Mouse (Mus musculus) heart, postnatal 36 days (tissue): ENCODE measurements at regions not wholly inside any gene's neighbourhood (a gene's known extent, or its start where the extent isn't known, plus 50 kb on each side); places are given as distances from the start of the nearest gene placed in this dataset.
"Not testable (repeated sequence)": the region's sequence is repeated elsewhere in the genome, so short reads cannot be mapped to it uniquely, and the experiment has no call there.

Experiments used
- DNase-seq, 2 experiments: peaks; one replicate each; pipeline ENCODE4 v3.0.0; 2021 to 2022
- intact Hi-C: fragments of 180-260 bp; cut with DNase I; formaldehyde crosslinking; loops from one replicate; pipeline ENCODE4 v1.15.1; 2025

DNA sequence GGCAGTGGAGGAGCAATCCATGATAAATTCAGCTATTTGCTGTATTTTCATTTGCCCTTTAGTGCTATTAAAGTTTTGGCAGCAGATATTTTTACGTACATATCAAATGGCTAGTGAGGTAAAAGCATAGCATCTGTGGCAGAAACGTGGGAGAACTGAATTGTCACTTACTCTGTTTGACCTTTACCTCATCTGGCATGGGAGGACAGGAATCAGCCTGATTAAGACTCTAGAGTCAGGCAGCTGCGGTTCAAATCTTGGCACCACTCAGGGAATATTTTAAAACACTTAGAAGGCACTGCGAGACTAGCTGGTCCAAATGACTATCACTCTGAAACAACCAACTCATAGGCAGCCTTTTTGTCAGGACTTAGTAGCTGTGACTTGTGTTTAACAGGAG, 337.4 kb upstream of the Cwc22 start:
- no peak for DNase-seq
- intact Hi-C loops = no loop called here

DNA sequence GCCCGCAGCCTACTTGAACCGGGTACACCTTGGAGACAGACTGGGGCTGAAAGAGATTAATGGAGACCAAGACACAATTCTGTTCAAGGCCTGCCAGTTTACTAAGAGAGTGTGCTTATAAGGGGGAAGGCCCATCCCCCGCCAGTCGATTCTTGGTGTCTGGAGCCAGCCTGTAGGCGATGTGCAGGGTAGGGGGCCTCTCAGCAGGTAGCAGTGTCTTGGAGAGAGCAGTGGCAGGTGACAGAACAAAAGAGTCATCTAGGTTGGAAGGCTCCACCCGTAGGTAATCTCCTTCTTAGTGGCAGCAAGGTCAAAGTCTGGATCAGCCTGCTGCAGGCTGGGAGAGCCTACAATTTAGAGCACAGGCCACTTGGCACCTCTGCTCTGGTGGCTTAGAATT, 335.7 kb upstream of the Cwc22 start:
- DNase-seq, intact Hi-C loops: not testable (repeated sequence)

DNA sequence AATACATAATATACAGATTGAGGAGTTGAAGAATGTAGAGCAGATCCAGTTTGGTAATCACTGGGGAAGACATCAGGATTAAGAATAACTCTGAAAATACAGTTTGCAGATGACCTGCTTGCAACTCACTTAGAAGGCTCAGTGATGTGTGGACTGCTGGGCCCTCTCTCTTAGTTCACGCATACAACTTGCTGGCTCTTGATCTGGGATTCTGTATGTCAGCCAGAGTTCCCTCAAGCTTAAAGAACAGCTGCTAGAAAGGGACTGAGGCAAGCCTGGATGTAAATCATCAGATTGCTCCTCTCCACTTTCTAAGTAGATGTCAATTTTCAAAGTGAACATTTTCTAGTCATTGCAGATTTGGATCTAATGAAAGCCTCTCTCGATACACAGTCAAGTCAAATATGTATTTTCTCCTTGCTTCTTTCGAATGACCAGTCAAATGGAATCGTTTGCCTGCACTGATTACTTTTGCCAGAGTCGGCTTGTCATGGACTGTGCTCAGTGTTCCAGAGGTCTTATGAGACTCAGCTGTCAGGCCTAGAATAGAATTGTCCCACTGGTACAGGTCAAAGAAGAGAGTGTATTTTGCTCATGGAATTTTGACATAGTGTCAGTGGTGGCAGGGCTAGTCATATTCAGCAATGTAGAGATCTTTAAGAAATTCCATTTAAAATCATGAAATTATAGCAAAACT, 334.2 kb upstream of the Cwc22 start:
- intact Hi-C loops = no loop called here
- no peak for DNase-seq

DNA sequence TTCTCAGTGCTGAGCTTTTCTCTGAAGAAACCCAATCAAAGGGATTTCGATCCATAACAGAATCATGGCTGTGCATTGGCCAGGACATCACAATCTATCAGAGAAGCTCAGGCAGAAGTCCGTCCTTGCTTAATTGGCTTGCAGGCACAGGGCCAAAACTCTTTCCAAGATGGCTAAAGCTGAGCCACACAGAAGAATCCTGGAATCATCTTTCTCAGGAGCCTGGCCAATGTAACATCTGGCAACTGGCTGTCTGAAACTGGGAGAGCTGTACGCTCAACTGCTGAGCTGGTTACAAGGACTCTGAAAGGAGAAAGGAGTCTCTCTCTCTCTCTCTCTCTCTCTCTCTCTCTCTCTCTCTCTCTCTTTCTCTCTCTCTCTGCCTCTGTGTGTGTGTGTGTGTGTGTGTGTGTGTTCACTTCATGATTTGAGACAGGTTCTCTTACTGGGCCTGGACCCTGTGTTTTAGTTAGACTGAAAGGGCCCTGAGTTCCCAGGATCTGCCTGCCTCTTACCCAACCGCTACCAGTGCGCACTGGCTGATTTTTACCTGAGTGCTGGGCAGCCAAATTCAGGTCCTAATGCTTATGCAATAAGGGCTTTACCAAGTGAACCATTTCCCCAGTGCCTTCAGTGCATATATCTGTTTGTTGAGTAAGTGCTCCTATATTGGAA, 333.3 kb upstream of the Cwc22 start:
- intact Hi-C loops = no loop called here
- DNase-seq = peak; percentile 53 to 62

DNA sequence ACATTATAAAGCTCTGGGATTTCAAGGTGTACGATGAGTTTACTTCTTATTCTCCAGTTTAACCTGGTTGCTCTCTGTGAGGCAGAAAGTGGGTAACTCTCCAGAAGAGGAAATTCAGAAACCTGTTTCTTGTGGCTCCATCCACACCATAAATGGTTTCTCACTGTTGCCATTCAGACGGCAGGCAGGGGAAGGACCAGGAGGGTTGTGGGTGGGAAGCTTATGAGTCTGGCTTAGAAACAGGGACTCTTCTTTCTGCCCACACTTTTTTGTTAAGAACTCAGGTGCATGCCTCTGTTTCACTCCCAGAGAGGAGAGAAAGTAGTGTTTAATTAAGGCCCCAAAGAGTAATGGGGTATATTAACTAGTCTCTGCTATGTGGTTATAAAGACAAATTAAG, 332.5 kb upstream of the Cwc22 start:
- no peak for DNase-seq
- intact Hi-C loops = no loop called here

DNA sequence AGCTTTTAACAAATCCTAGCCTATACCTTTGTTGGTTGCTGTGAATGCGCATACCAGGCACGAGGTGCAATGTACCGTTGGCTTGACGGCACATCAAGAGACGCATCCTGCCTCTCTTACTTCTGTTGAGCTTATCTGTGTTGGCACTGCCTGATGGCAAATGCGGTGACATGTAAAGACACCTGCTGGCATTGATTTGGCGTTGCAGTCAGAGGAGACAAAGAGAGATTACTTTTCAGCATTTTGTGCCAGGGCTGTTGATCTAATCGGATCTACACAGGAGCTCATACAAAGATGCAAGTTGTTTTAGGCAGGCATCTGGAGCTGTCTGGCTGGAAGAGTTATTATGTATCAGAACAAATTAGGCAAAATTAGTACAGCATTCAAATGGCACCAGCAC, 331.5 kb upstream of the Cwc22 start:
- DNase-seq = no peak
- intact Hi-C loops = no loop called here

DNA sequence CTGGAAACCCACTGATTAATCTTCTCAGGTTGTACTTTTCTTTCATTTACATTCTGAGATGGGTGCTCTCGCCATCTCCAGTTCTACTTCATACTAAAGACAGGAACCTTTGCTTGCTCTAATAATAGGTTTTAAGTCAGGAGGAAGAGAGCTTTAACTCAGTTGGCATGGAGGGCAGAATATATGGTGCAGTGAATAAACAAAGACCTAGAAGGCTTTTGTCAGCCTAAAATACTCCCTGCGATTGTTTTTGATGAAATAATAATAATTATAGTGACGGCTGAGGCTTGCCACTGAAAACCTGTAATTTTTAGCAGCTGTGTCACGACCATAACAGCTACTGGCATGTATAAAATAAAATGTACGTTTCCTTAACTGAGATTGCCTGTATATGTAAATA, 327.9 kb upstream of the Cwc22 start:
- DNase-seq = no peak
- intact Hi-C loops = no loop called here

DNA sequence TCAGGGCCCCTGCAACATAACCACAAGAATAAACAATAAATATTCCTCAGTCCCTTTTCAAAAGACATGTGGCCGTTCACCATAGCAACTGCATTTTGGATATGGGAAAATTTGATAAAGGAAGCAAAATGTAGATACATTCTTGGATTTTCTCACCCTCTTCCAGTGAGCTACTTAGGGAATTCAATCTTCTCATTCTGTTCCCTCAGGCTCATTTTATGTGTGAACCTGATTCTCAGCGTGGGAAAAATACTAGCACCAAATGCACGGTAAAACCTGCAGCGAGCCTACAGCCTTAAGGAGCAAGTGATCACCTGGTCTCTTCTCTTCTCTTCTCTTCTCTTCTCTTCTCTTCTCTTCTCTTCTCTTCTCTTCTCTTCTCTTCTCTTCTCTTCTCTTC, 322.5 kb upstream of the Cwc22 start:
- intact Hi-C loops = loop anchor here (10.0 kb wide), 1 partner anchor 646 kb away; no protein-coding TSS in a partner anchor
- DNase-seq = no peak

DNA sequence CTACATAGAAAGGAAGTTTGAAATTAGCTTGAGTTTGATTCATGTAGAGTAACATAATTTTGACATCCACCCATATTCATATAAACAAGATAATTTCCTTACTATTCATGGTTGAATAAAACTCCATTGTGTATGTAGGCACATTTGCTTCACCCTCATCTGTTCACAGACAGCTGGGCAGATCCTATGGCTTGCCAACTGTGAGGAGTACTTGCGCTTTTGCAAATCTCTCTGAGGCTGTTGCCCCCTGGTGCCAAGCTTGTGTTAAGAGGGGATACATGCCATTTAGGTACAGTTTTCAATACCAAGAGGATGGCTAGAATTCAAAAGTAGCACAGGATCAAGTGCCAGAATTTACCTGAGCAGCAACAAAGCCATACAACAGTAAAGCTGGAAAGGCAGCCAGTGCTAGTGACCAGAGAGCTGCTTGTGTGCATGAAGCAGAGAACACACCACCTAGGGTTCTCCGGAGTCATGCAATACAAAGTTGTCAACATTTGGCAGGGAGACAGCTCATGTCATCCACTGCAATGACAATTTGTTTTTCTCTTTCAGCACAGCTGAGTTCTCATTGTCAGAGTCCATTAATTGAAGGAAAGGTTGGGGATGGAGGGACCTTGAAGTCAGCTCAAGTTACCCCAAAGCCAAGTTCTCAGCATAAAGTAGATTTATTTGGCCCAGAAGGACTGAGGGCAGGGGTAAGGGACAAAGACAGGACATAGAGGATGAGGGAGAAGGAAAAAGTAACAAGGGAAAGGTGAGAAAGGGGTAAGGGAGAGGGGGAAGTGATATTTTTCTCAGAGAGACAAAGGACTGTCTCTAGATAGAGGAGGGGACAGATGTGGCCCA, 321.6 kb upstream of the Cwc22 start:
- DNase-seq = no peak
- intact Hi-C loops = loop anchor here (10.0 kb wide), 1 partner anchor 647 kb away; no protein-coding TSS in a partner anchor

DNA sequence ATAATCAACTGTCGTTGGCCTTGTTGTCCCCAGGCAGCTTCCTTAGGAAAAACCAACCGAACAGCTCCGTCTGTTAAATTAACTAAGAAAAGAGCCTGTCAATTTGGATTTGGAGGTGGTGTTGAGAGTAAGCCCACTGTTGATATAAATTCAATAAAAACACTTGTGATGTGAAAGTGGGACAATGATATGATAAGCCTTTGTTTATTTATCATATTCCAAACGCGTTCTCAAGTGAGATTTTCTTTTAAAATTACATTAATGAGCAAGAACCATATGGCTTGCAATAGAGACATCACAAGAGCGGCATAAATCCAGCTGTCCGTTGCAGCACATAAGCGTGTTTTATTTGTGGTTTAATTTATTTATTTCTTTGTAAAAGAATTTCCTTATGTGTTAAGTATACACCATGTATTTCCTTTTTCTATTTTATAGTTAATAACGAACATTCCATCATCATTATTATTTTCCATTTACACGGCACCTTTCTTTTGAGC, 307.5 kb upstream of the Cwc22 start:
- no peak for DNase-seq
- intact Hi-C loops = no loop called here

DNA sequence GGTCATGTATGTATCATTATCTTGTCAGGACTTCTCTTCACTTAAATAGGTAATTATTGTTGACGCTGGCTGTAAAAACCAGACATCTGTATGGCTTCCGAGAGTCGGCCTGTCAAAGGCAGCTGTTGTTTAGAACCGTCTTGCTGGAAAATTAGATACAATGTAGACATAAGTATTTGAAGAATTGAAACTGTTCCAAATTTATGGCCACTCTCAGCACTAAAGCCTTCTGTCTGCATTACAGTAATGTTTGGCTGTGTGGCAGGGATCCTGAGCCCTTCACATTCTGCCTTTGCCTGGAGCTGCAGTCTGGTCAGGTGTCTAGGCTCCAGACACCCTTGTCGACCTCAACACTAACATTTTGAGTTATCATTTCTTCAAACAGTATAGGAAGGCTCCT, 300.2 kb upstream of the Cwc22 start:
- no peak for DNase-seq
- intact Hi-C loops = no loop called here

DNA sequence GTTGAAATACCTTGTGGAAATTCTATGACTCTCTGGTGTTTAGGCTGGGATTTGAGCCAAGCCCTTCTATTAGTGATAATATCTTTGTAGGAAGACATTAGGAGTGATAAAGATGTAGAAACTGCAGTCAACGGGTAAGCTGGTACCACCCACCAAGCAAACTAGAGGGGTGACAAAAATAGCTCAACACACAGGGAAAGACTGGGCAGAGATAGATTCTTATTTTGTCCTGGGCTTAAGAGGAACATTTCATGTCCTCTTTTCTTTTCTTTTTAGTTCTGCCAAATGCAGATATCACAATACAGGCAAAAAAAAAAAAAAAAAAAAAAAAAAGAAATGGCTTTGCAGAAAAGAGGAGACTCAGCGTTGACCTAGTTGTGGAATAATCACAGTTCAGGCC, 294.1 kb upstream of the Cwc22 start:
- no peak for DNase-seq
- intact Hi-C loops = no loop called here

DNA sequence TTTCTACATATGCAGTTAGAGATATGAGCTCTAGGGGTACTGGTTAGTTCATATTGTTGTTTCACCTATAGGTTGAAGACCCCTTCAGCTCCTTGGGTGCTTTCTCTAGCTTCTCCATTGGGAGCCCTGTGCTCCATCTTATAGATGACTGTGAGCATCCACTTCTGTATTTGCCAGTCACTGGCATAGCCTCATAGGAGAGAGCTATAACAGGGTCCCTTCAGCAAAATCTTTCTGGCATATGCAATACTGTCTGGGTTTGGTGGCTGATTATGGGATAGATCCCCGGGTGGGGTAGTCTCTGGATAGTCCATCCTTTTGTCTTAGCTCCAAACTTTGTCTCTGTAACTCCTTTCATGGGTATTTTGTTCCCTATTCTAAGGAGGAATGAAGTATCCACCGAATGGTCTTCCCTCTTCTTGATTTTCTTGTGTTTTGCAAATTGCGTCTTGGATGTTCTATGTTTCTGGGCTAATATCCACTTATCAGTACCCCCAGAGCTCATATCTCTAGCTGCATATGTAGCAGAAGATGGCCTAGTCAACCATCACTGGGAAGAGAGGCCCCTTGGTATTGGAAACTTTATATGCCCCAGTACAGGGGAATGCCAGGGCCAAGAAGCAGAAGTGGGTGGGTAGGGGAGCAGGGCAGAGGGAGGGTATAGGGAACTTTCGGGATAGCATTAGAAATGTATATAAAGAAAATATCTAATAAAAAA, 279.4 kb upstream of the Cwc22 start:
- DNase-seq, intact Hi-C loops: not testable (repeated sequence)

DNA sequence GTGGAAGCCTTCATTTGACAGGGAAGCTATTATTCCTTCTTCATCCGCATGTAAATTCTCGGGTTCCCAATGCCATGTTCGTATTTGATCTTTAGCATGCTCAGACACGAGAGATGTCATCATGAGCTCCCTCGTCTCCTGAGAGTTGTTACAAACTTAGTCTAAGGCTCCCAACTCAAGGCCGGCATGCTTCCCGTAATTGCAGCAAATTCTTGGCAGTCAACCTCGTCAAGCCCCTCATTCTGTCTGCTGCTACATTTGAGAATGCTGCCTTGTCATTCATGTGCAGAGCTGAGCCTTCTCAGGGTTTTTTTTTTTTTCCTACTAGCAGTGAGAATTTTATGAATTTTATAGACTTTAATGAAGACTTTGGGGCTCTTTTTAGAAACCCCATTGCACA, 268.3 kb upstream of the Cwc22 start:
- intact Hi-C loops = no loop called here

DNA sequence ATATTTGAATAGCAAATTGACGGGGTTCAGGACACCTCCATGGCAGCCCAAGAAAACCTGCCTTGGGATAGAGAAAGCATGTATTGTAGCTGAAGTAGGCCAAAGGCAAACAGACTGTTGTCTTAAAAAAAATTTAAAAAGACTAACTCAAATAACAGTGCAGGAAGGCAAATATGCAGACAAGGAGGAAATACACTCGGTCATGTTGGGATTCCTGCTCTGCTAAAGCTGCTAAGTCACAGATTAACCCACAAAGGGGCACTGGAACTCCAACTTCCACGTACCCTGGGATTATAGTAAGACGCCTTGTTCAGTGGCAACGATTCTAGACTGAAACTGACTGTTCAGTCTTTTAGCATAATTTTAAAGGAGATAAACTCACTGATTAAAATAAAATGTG, 258.9 kb upstream of the Cwc22 start:
- intact Hi-C loops = no loop called here
- DNase-seq = no peak

More for the DNA sequence above, 268.3 kb upstream of the Cwc22 start:
- no peak for DNase-seq

DNA sequence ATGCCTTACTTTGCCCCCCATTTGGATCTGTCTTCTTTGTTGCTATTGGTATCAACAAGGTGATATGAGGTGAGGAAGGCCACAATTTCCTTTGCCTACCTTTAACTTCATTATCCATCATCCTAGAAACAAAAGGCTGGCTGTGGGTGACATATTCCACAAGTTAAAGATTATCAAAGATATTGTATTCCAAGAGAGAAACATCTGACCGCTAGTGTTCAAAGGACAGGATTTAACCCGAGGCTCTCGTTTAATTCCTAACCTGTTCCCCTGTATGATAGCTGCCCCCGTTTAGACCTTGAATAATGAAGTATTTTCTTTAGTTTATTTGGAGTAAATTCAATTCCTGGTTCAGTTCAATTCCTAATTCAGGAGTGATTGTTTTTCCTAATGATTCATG, 249.8 kb upstream of the Cwc22 start:
- intact Hi-C loops = no loop called here
- no peak for DNase-seq

DNA sequence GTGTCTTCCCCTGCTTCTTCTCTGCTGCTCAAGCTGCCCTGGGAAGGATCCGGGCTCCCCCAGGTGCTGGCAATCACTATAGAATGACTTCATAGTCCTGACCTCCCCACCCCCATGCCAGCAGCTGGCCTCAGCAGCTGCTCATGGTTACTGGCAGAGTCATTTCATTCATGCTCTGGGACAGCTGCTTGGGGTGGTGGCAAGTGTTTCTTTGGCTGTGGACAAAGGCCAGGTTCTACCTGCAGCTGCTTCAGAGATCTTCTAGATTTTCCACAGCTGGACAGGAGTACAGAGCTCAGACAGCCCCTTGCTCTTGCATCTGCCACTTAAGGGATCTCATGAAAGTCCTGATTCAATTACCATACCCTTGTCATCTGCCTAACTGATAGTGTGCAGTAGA, 243.4 kb upstream of the Cwc22 start:
- no peak for DNase-seq
- intact Hi-C loops = no loop called here

DNA sequence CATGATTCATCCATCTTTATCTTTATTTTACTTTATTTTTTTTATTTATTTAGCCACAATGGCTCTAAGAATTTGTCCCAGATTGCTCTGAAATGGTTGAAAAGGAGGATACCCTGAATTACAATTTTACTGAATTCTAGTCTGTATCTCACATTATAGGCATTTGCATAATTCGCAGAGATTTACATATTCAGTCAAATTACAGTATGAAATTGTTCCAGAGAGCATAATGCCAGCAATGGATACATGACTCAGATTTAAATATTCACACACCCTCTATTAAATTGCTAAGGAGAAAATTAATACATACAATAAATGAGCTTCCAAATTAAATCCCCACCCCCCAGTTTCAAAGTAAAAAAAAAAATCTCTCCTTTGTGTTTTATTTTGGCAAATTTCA, 238.8 kb upstream of the Cwc22 start:
- DNase-seq = no peak
- intact Hi-C loops = no loop called here

DNA sequence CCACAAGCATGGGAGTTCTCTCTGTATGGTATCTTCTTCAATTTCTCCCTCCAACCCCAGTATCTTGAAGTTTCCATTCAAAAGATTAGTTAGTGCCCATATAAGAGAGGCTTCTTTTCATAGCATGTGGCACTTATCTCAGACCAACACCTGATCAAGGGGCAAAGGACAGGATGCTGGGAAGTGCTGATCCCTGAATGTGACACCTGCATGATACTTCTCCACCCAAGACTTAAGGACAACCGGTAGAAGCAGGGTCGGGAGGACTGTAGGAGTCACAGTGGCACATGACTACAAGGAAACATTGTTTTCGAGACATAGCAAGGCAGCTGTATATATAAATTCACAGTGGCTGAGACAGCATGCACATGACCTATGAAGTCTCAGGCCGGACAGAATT, 227.6 kb upstream of the Cwc22 start:
- DNase-seq = no peak
- intact Hi-C loops = no loop called here

DNA sequence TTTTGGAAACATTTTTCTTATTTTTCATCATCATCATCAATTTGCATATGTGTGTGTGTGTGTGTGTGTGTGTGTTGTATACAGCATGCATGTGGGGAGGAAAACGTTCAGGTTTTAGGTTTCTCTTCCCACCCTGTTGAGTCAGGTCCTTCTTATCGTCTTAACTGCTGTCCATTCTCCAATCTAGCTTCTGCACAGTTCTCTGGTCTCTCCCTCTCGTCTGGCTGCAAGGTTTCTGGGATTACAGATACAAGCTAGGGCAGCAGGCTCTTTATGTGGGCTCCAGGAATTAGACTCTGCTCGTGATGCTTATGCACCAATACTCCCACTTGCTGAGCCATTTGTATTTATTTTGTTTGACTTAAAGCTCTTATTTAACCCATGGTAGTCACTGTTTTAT, 226.6 kb upstream of the Cwc22 start:
- intact Hi-C loops = no loop called here
- DNase-seq = no peak
